Mouse (Mus musculus): ENCODE results near the gene Exoc7.

Gene Exoc7

DNA sequence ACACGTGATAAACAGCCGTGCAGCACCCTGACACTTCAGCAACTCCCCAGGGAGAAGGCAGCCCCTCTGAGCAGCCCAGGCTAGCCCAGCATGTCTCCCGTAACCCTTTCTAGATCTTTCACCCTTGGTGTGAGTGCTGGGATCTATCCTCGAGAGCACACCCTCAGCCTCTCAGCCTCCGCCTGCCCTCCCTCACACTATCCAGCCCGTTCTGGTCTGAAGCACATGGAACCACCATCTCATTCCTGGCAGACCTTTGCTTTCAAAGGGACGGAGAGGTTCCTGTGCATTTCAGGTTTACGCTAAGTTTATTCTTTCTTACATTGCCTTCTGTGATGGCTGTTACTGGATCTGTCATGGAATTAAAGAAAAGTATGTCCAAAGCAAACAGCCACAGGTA is 62.5 kb downstream of the Exoc7 start:
- DNase-seq (ENCODE audit: low spot score in 2 of 2): no peak

DNA sequence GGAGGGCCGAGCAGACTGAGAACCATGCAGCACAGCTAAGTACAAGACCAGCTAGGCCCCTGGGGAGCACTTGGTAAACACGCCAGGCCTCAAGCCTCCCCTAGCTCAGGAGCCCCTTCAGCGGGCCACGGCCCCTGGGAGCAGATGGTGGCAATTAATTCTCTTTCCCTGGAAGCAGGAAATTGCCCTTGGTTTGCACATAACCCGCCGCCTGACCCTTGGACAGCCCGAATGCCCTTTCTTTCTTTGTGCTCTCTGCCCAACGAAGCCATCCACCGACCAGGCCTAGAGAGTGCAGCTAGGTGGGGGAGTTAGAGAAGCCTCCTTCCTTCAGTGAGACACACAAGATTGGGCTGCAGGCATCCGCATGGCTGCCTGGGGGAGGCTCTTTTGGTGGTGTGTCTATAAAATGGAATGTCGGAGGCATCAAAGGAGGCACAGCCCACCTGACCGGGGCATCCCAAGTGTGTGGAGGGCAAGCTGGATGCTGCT is 65.2 kb downstream of the Exoc7 start:
- no peak for DNase-seq (ENCODE audit: low spot score in 2 of 2)

DNA sequence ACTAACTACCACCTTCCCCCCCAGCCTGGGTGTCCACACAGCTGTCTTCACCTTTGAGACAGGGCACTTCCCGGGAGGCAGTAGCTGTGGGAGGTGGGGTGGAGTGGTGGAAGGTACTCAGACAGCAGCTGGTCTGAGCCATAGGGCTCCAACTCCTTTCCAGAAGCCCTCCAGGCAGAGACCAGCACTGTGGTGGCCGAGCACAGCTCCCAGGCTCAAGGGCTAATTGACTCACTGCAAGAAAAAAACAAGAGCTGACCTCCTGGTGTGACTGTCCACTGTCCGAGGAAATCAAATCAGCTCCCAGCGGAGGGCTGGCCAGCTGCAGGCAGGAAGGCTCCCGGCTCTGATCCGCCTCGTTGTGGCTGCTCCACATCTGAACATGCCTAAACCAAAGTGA is 67.2 kb downstream of the Exoc7 start:
- no peak for DNase-seq (ENCODE audit: low spot score in 2 of 2)
